Mouse (Mus musculus): ENCODE data around the gene Pou5f1.
A peak's percentile ranks its signal among the peaks of the same experiment; 100 is the strongest.

Gene Pou5f1

GRCm38 (mm10) chr17:35512916-35513626 is 7.3 kb downstream of the Pou5f1 start:
- peak; percentile 48 for DNase-seq (ENCODE audit: low read depth, low spot score)

GRCm38 (mm10) chr17:35513886-35514285 is 8.1 kb downstream of the Pou5f1 start:
- peak; percentile 82 for DNase-seq (ENCODE audit: low read depth, low spot score)

GRCm38 (mm10) chr17:35514756-35515155 is 8.9 kb downstream of the Pou5f1 start:
- DNase-seq (ENCODE audit: low read depth, low spot score): no peak

DNA sequence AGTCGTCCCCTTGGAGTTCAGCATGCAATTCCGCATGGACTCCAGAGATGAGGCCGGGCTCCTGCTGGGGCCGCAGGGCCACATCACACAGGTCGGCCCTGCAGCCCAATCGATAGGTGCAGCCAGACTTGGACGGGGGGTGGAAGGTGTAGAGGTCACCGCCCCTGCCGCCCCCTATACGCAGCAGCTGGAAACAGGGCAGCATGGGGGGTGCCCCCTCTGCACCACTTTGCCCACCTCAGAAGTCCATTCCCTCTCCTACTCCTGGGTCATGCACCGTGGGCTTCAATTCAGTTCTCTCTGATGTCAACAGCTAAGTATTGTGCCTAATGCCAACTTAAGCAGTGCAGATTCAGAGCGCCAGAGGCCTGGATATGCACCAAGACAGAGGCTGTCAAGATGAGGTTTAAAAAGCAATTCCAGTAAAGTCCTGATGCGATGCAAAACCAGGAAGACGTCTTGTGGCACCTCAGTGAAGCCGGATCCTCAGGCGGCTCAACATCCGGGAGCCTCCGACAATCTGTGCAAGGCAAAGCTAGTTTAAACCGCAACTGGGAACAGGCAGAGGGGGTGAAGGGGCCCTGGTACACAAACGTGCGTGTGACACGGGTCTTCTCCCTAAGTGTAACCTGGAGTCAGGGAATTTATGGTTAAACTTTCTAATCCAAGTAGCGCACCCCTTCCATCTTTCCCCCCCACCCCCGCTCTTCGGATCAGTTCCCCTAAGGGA is 10.3 kb downstream of the Pou5f1 start:
- DNase-seq (ENCODE audit: low read depth, low spot score): peak; percentile 57

- peak; percentile 95 for DNase-seq (ENCODE audit: low read depth, low spot score)
Observed at GRCm38 (mm10) chr17:35516652-35517500, 11.1 kb downstream of the Pou5f1 start, which contains the start of the genes Tcf19 and Cchcr1. TSS of gene Tcf19 (minus strand) at chr17:35516824. TSS of gene Cchcr1 (plus strand) at chr17:35517100.

DNA sequence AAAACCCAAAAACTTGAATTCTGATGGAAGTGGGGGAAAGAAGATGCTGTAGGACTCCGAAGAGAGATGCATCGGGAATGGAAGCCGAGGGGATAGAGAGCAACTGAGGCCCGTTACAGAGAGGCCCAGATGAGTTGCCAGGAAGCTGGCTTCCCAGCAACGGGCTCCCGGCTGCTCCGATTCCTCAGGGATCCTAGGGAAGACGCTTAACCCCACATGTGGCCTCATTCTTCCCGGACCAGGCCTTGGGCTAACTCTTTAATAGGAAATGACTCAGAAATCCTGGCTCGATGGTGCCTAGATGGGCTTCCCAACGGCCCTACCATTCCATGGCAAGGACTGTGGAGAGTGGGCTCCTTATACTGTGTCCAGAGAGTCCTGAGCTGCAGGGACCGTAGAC is 11.7 kb downstream of the Pou5f1 start:
- no peak for DNase-seq (ENCODE audit: low read depth, low spot score)

DNA sequence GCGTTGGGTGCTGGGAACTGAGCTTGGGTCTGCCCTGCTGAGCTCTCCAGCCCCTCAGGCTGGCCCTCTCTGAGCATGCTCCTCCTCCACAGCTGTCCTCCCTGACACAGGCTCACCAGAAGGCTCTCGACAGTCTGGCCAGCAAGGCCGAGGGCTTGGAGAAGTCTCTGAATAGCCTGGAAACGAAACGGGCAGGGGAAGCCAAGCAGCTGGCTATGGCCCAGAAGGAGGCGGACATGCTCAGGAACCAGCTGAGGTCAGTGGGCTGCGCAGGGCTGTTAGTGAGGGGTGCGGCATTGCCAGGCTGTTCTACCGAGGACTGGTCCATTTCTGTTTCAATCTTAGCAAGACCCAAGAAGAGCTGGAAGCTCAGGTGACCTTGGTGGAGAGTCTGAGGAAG is 18.5 kb downstream of the Pou5f1 start:
- DNase-seq (ENCODE audit: low read depth, low spot score): no peak

DNA sequence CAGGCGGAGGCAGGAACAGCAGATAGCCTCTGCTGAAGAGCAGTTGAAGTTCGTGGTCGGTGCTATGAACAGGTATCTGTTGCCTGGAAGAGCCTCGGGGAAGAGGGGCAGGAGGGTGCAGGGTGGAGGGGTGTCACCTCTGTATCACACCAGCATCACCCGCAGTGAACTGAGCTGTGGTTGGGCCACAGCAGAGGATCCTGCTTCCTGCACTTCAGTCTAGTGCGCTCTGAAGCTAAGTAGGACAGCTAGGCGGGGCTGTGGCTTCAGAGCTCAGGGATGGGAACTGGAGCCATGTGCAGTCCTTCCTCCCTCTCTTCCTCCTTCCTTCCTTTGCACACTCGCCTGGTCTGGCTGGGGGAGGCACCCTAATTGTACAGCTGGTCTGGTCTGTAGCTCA is 20.8 kb downstream of the Pou5f1 start:
- DNase-seq (ENCODE audit: low read depth, low spot score): no peak

DNA sequence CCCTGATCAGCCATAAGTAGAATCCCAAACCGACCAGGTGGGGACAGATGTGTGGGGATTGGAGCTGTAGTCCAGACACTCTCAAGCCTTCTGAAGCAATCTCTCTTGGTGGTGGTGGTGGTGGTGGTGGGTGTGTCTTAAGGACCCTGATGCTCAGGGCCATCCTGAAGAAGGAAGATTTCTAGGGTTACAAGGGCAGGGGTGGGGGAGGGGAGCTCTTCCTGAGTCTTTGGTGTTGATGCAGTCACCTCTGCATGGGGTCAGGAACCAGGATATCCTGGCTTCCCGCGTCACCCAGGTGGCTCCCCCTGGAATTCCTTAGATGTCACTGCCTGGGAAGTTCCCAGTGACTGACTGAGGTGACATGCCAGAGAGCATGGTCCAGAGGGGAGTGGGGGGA is 26.5 kb downstream of the Pou5f1 start:
- no peak for DNase-seq (ENCODE audit: low read depth, low spot score)

- no peak for DNase-seq (ENCODE audit: low read depth, low spot score)
Observed at GRCm38 (mm10) chr17:35532901-35533300, 27.1 kb downstream of the Pou5f1 start, which contains the start of gene Psors1c2. TSS of gene Psors1c2 (plus strand) at chr17:35533201.

DNA sequence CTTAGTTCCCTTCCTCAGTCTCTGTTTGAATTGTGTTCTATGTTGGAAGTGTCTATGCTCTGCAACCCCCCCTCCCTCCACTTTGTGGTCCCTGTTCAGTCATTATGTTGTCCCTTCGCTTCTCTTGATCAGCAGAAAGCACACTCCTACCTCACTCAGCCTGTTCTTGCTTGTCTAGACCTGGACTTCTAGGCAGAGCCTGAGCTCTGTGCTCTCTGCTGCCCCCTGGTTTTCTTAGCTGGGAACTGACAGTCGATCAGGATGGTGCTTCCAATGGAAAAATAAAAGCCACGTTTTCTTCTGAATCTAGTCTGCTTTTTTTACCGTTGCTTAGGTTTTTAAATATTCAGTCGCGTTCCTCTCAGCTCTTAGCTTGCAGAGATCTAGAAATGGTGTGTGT is 28.5 kb downstream of the Pou5f1 start:
- DNase-seq (ENCODE audit: low read depth, low spot score): peak; percentile 85

- DNase-seq (ENCODE audit: low read depth, low spot score): no peak
Observed at GRCm38 (mm10) chr17:35537421-35537820, 31.6 kb downstream of the Pou5f1 start.

DNA sequence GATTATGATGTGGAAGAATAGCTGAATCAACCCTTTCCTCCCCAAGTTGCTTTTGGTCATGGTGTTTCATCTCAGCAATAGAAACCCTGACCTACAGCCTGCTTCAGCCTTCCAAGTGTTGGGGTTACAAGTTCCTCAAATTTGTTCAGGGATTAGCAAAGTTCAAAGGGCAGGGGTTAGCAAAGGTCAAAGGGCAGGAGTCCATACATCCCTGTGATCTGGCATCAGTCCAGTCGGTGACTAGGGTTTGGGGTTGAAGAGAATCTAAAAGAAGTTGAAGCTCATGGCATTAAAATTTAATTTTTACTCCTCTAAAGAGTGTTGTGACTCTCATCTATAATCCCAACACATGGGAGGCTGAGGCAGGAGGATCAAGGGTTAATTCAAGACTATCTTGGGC is 32.7 kb downstream of the Pou5f1 start:
- DNase-seq (ENCODE audit: low read depth, low spot score): no peak

DNA sequence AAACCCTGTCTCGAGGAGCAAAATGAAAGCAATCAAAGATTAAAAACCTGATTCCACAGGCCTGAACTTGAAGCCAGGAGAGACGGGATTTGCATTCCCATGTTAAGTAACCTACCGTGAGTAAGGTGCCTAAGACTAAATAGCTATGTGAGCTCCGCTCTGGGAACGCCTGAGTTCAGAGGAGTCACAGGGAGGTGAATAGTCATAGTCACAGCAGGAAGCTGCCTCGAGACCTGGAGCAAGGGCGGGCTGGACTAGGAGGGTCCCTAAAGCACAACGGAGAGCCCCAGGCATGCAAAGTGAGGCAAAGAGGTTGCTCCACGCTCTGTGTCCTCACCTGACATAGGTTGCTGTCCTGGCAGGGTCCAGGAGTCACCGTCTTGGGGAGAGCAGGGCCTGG is 33.7 kb downstream of the Pou5f1 start:
- DNase-seq (ENCODE audit: low read depth, low spot score): no peak

DNA sequence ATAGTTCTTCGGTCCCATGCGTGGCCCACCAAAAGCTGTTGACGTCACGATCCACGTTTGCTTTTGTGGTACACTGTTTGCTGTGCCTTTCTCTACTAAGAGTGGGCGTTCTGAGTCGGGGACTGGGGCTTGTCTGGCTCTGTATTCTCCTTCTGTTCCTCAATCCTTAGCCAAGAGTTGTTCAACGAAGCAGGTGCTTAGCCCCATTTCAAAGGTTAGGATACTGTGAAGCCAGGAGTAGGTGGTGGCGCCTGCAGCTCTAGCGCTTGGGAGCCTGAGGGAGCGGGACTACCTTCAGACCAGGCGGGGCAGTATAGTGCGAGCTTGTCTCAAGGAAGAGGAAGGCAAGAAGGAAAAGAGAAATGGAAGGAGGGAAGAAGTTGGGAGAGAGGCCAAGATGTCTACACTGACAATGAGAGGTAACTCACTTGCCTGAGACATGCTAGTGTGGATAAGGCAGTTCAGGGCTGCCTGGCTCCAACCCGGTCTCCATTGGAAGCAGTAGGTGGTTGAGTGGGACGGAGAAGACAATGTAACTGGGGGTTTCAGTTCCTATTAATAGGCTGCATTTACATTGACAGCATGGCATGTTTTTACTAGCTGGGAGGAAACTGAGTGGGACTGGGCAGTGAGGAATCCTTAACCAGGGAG is 37.1 kb downstream of the Pou5f1 start:
- no peak for DNase-seq (ENCODE audit: low read depth, low spot score)

GRCm38 (mm10) chr17:35543412-35543861 is 37.6 kb downstream of the Pou5f1 start:
- DNase-seq (ENCODE audit: low read depth, low spot score): no peak

DNA sequence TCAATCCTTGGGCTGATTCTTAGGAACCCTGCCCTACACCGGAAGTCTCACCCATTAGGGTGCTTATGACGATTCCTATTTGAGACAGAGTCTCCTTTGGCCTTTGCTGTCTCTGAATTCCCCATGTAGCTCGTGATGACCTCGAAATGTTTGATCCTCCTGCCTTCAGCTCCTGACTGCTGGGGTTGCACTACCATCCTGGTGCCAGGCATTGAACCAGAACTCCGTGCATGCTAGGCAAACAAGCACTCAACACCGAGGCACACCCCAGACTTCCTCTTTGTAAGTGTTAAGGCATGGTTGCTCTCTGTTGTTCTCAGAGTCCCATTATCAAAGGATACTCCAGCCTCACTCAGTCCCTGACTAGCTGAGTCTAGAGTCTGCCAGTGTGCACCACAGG is 38.2 kb downstream of the Pou5f1 start:
- DNase-seq (ENCODE audit: low read depth, low spot score): no peak

DNA sequence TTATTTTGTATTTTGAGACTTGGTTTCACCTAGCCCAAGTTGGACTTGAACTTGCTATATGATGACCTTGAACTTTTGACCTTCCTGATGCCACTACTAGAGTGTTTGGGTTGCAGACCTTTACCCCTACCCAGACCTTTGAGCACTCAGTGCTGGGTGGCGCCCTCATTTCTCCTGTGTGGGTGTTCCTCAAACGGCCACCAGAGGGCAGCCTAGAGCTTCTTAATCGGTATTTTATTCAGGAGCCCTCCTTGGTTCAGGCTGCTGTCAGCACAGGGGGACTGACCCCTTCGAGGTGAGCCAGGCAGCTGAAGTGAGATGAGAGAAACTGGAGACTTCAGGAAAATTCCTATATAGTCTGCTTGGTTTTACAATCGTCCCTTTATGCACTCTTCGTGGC is 38.9 kb downstream of the Pou5f1 start:
- peak; percentile 67 for DNase-seq (ENCODE audit: low read depth, low spot score)

- DNase-seq (ENCODE audit: low read depth, low spot score): no peak
Observed at GRCm38 (mm10) chr17:35547465-35547864, 41.6 kb downstream of the Pou5f1 start.

DNA sequence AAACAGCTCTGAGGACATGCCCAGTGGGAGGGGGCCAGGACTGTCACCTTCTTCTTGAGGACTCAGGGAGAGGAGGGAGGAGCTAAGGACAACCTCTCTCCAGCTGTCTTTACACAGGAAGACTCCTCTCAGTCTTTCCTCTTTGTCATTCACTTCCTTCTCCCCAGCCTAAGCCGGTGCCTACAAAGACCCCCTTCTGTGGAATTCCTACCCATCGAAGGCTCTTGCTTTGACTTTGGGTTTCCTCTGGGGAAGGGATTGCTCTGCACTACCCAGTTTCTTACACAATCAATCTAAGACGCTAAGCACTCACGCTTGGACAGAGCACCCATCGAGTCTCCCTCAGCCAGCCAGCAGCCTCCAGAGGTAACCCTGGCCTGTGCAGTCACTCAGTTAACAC is 42.8 kb downstream of the Pou5f1 start:
- DNase-seq (ENCODE audit: low read depth, low spot score): no peak

- DNase-seq (ENCODE audit: low read depth, low spot score): no peak
Observed at GRCm38 (mm10) chr17:35549437-35550142, 43.8 kb downstream of the Pou5f1 start.
